In the genomic region with DNA sequence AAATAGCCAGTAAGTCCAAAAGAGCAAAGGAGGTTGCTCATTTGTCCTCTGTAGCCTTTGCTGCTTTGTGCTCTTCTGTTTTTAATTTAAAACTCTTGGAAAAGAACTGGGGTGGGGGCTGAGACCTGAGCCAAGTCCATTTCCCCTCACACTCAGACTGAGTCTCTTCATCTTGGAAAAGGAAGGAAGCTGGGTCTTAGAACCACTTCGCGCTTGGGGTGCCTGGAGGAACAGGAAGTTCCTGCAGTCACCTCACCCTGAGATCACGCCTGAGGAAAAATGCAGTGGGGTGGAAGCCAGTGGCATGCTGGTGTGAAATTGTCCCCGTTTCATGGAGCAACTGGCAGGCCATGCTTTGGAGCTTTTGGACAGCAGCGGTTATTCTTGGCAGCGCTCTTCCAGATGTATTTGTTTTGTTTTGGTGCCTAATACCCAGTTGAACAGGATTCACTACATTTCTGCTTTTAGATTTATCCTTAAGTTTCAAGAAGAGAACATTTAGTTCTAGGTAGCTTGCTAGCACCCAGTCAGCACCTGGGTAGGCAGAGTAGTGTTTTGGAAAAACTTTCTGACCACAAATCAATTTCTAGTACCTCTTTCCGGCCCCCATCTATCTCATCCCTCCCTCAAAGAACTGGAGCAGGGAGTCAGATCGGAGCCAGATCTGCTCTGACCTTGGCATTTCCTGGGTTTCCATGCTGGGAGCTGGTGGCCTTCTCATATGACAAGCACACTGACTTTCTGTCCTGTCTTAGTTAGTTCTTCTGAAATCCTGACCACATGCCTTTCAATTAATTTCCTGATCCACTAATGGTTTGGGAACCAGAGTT, we compare ENCODE assay signal across 9 mouse cellular contexts. TPM values are rescaled to one million over a fixed set of nuclear protein-coding genes. Genes with fewer than 3 reads are reported as not detected.
DNase-seq lines count a peak whose midpoint lies in the region; ATAC-seq lines count a peak whose summit lies in the region.
"Had no signal": no experiment of that assay in that cellular context is flagged by ENCODE, and none has a peak within 500 bp of the region (broad histone marks: within the 10 kb centered on the region; RNA-seq: fewer than 3 reads in every experiment).

No protein-coding gene starts in this region.

- H3K36me3 ChIP-seq in embryonic facial prominence, embryonic 11.5 days (replicated peaks; ENCODE audit: control insufficient read depth, insufficient read depth, low read depth, low read length), result no peaks in the 10 kb centered on the region
- peaks cover 15% of the 10 kb centered on the region; the same call in 1 of the 2 replicates for H3K36me3 ChIP-seq in limb, embryonic 12.5 days

- no peaks in the 10 kb centered on the region; the same call in 1 of the 2 replicates for H3K9me3 ChIP-seq in embryonic facial prominence, embryonic 11.5 days (replicated peaks; ENCODE audit: control insufficient read depth, low read length)
- peaks cover 15% of the 10 kb centered on the region for H3K9me3 ChIP-seq in limb, embryonic 12.5 days

- H3K27ac ChIP-seq in embryonic facial prominence, embryonic 11.5 days (replicated peaks; ENCODE audit: low read depth, low read length), result peak overlapping the region; percentile 59
- H3K27ac ChIP-seq in limb, embryonic 12.5 days, result peak overlapping the region; percentile 54; the same call in 1 of the 2 replicates
- H3K27ac ChIP-seq: neural tube, embryonic 12.5 days had no signal

- WGBS in embryonic facial prominence, embryonic 11.5 days, result 38% methylated on average over 8 of the region's 8 CpGs
- WGBS in limb, embryonic 12.5 days, result 42% methylated on average over 8 of the region's 8 CpGs

- no peak overlapping the region; the same call in 1 of the 2 replicates for H3K4me2 ChIP-seq in embryonic facial prominence, embryonic 11.5 days (ENCODE audit: low read depth, low read length)
- no peak overlapping the region for H3K4me2 ChIP-seq in limb, embryonic 12.5 days
- H3K4me2 ChIP-seq: neural tube, embryonic 12.5 days had no signal

- intact Hi-C loops in heart, postnatal 10 days (cut with DNase I), result no loop called here

- no peak overlapping the region for H3K4me3 ChIP-seq in embryonic facial prominence, embryonic 11.5 days (ENCODE audit: low read depth, low read length)
- no peak overlapping the region for H3K4me3 ChIP-seq in limb, embryonic 12.5 days (replicated peaks)
- H3K4me3 ChIP-seq: neural tube, embryonic 12.5 days had no signal

- peak overlapping the region; percentile 22; the same call in 1 of the 2 replicates for H3K9ac ChIP-seq in embryonic facial prominence, embryonic 11.5 days (replicated peaks; ENCODE audit: low read length)
- H3K9ac ChIP-seq in limb, embryonic 12.5 days (replicated peaks), result no peak overlapping the region
- H3K9ac ChIP-seq: neural tube, embryonic 12.5 days had no signal

- ATAC-seq in embryonic facial prominence, embryonic 11.5 days (replicated peaks; ENCODE audit: insufficient number of reproducible peaks, low FRiP score, low TSS enrichment, low read depth), result no peak
- ATAC-seq in limb, embryonic 12.5 days (ENCODE audit: insufficient number of reproducible peaks, insufficient read depth, low FRiP score, low TSS enrichment, low read depth), result no peak

- peaks cover 10% of the 10 kb centered on the region; the same call in 1 of the 2 replicates for H3K4me1 ChIP-seq in embryonic facial prominence, embryonic 11.5 days (ENCODE audit: control insufficient read depth, insufficient read depth, low read length)
- peaks cover 33% of the 10 kb centered on the region for H3K4me1 ChIP-seq in limb, embryonic 12.5 days (replicated peaks)
- H3K4me1 ChIP-seq: neural tube, embryonic 12.5 days had no signal

- no peaks in the 10 kb centered on the region for H3K27me3 ChIP-seq in embryonic facial prominence, embryonic 11.5 days (ENCODE audit: control insufficient read depth, insufficient read depth, low read length)
- no peaks in the 10 kb centered on the region for H3K27me3 ChIP-seq in limb, embryonic 12.5 days
- H3K27me3 ChIP-seq: neural tube, embryonic 12.5 days had no signal

- peak; percentile 71 for DNase-seq in gastrocnemius, adult 18-20 months (ENCODE audit: low spot score)
- DNase-seq in gastrocnemius, postnatal 10 days, result no peak
- peak; percentile 19 for DNase-seq in embryonic facial prominence, embryonic 11.5 days (ENCODE audit: low spot score)
- peak; percentile 39 to 42 for DNase-seq in heart, postnatal 10 days
- no peak for DNase-seq in right cerebral cortex, postnatal 4 days
- no peak for DNase-seq in right cerebral cortex, postnatal 36 days (ENCODE audit: low spot score in 2 of 2)
- no peak for DNase-seq in urinary bladder, adult 18-20 months (ENCODE audit: low spot score in 2 of 2)

RNA-seq across cellular contexts. Expression of a gene that starts 7.7 kb away (rescaled TPM):
- 1 to 10 TPM; 6.5 to 6.9 TPM for total RNA-seq in gastrocnemius, adult 18-20 months (2021)
- 10 to 100 TPM in 1 of 2 experiments, 1 to 10 TPM in 1; 8.9 to 10.1 TPM for total RNA-seq in gastrocnemius, postnatal 10 days (2021)
- 12.2 and 13.3 TPM in 2 replicates for polyA plus RNA-seq in embryonic facial prominence, embryonic 11.5 days (2014; fragmentation: Nextera tagmentation; extraction: Ambion mirVana)
- 1 to 10 TPM; 8.0 to 9.1 TPM for total RNA-seq in heart, postnatal 10 days (2021)
- 11.4 and 11.8 TPM in 2 replicates for polyA plus RNA-seq in limb, embryonic 12.5 days (2016; fragmentation: Nextera tagmentation; extraction: Ambion mirVana)

Comparison
In these comparisons a context has a peak if more than half of its experiments do, and no peak if none do; other contexts are left out.
1. DNase-seq: peak in gastrocnemius, adult 18-20 months (single experiment), embryonic facial prominence, embryonic 11.5 days (single experiment) and heart, postnatal 10 days (2 of 2); none in gastrocnemius, postnatal 10 days (single experiment), right cerebral cortex, postnatal 4 days (single experiment), right cerebral cortex, postnatal 36 days (0 of 2) and urinary bladder, adult 18-20 months (0 of 2).